Mouse (Mus musculus) MEL (cell line): ENCODE data around the gene Abcb1a.

Experiments used
- CTCF ChIP-seq, 3 experiments: IDR thresholded peaks in 2 of 3; conservative IDR thresholded peaks in 1 of 3; 2 replicates each; pipeline ENCODE4 v1.5.1; 2011 to 2012; ENCODE audit warnings: low read length in 3 of 3, low read depth in 2 of 3, mild to moderate bottlenecking in 2 of 3, improper control_type of control experiment in 1 of 3, inconsistent platforms in 1 of 3, mixed read lengths in 1 of 3, moderate library complexity in 1 of 3; ENCODE audit not compliant: control insufficient read depth in 1 of 3, insufficient read depth in 1 of 3, poor library complexity in 1 of 3, severe bottlenecking in 1 of 3
- MAX ChIP-seq: IDR thresholded peaks from 2 replicates; pipeline ENCODE4 v1.6.1; 2011; ENCODE audit warnings: low read length, improper control_type of control experiment
- RCOR1 ChIP-seq: IDR thresholded peaks from 2 replicates; pipeline ENCODE4 v1.6.1; 2012; ENCODE audit warnings: low read depth, mild to moderate bottlenecking, inconsistent platforms, low read length, improper control_type of control experiment

- TF ChIP-seq CTCF (IDR thresholded peaks at IDR 0.05 in 2 of 3, conservative IDR thresholded peaks at IDR 0.05 in 1 of 3; ENCODE audit: control insufficient read depth in 1 of 3, insufficient read depth in 1 of 3, low read depth in 2 of 3, low read length in 3 of 3, poor library complexity in 1 of 3, severe bottlenecking in 1 of 3) (no peak), RCOR1 (no peak), MAX (no peak)
These were observed 21.3 kb downstream of the Abcb1a start for GRCm38 (mm10) chr5:8681166-8681565.
